Mouse (Mus musculus): Measurements from ENCODE around the gene Gm20696. TPM values are rescaled to one million over a fixed set of nuclear protein-coding genes. Genes with fewer than 3 reads are reported as not detected.

Gene Gm20696
- polyA plus RNA-seq, 1 experiment, result not detected

GRCm38 (mm10) chr6:99534211-99534745 lies 132.3 kb downstream of the Gm20696 start:
- H3K4me3 ChIP-seq (ENCODE audit: insufficient read depth, low read depth, low read length), result no peak overlapping the region
- H3K4me1 ChIP-seq (ENCODE audit: control insufficient read depth, insufficient read depth, insufficient read length, low read length), result peaks cover 4% of the 10 kb centered on the region; the same call in 1 of the 2 replicates

DNA sequence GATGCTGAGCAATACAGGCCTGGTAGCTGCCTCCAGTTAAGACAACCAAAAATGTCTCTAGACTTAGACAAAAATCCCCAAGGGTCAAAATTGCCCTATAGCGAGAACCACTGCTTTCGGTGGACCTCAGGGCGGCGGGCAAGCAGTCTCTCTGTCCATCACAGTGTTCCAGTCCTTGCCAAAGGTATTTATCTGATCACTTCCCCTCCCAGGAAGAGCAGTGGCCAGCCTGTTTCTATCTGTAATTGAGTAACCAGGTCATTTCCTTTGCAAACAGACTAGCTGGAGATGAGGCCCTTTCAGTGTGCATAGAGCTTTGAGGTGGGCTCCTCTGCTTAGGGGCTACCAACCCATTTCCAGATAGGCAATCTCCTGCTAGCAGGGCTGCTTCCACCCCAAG lies 134.1 kb downstream of the Gm20696 start:
- Histone ChIP-seq H3K4me1 (ENCODE audit: control insufficient read depth, insufficient read depth, insufficient read length, low read length) (peaks cover 4% of the 10 kb centered on the region; the same call in 1 of the 2 replicates), H3K27ac (replicated peaks; ENCODE audit: low read depth, low read length) (no peak overlapping the region), H3K4me3 (ENCODE audit: insufficient read depth, low read depth, low read length) (no peak overlapping the region)

More at GRCm38 (mm10) chr6:99534211-99534745, 132.3 kb downstream of the Gm20696 start:
- no peak overlapping the region for H3K27ac ChIP-seq (replicated peaks; ENCODE audit: low read depth, low read length)

DNA sequence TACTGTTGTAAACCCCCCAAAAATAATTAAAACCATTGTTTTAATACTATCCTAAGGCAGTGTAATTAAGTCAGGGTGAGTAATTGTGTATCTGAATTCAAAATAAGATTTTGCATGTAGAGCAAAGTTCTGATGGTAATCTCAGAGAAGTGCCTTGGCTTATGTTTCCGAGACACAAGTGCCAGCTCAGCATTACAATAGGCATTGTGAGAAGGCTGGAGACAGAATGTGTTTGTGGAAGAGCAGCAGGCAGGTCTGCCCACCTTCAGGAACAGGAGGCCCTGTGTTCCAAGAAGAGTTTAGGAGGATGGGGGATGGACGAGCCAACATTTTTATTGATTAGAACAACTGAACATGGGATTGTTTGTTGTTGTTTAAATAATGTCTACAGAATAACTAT lies 137.6 kb downstream of the Gm20696 start:
- Histone ChIP-seq H3K27ac (replicated peaks; ENCODE audit: low read depth, low read length) (no peak overlapping the region), H3K4me1 (ENCODE audit: control insufficient read depth, insufficient read depth, insufficient read length, low read length) (peaks cover 4% of the 10 kb centered on the region; the same call in 1 of the 2 replicates), H3K4me3 (ENCODE audit: insufficient read depth, low read depth, low read length) (no peak overlapping the region)

- Histone ChIP-seq H3K4me3 (ENCODE audit: insufficient read depth, low read depth, low read length) (no peak overlapping the region), H3K27ac (replicated peaks; ENCODE audit: low read depth, low read length) (no peak overlapping the region), H3K4me1 (ENCODE audit: control insufficient read depth, insufficient read depth, insufficient read length, low read length) (peaks cover 4% of the 10 kb centered on the region; the same call in 1 of the 2 replicates)
Measured at GRCm38 (mm10) chr6:99527457-99528105, 139.0 kb downstream of the Gm20696 start.

DNA sequence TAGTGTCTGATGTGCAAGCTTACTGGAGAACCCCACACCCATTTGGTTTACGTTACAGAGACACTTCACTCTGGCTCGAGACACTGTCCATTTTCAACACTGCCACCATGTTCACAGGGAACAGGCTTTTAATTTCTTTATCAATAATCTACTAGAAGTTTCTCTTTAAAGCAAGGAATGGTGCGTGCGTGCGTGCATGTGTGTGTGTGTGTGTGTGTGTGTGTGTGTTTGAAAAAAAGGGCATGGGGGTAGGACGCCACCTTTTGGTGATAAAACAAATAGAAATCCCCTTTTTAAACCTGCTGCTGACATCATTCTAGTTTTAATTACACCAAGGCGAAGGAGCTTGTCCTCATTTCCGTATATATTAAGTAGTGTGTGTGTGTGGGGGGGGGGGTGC lies 141.2 kb downstream of the Gm20696 start:
- Histone ChIP-seq H3K27ac (replicated peaks; ENCODE audit: low read depth, low read length) (no peak overlapping the region), H3K4me3 (ENCODE audit: insufficient read depth, low read depth, low read length) (no peak overlapping the region), H3K4me1 (ENCODE audit: control insufficient read depth, insufficient read depth, insufficient read length, low read length) (no peaks in the 10 kb centered on the region)

GRCm38 (mm10) chr6:99523679-99524370 lies 142.8 kb downstream of the Gm20696 start:
- Histone ChIP-seq H3K27ac (replicated peaks; ENCODE audit: low read depth, low read length) (peak overlapping the region; percentile 99), H3K4me3 (ENCODE audit: insufficient read depth, low read depth, low read length) (peak overlapping the region; percentile 75), H3K4me1 (ENCODE audit: control insufficient read depth, insufficient read depth, insufficient read length, low read length) (no peaks in the 10 kb centered on the region)

- no peaks in the 10 kb centered on the region for H3K4me1 ChIP-seq (ENCODE audit: control insufficient read depth, insufficient read depth, insufficient read length, low read length)
- peak overlapping the region; percentile 75 for H3K4me3 ChIP-seq (ENCODE audit: insufficient read depth, low read depth, low read length)
- H3K27ac ChIP-seq (replicated peaks; ENCODE audit: low read depth, low read length), result peak overlapping the region; percentile 99
Measured at GRCm38 (mm10) chr6:99523109-99523632, 143.4 kb downstream of the Gm20696 start.

- Histone ChIP-seq H3K4me1 (ENCODE audit: control insufficient read depth, insufficient read depth, insufficient read length, low read length) (no peaks in the 10 kb centered on the region), H3K27ac (replicated peaks; ENCODE audit: low read depth, low read length) (peak within 1 kb of the TSS; percentile 99)
Measured at GRCm38 (mm10) chr6:99522359-99523108, 144.1 kb downstream of the Gm20696 start, which contains the start of gene Foxp1. Gene Foxp1 (minus strand): TSS chr6:99522721.

GRCm38 (mm10) chr6:99521641-99522358 lies 144.8 kb downstream of the Gm20696 start:
- peak overlapping the region; percentile 75 for H3K4me3 ChIP-seq (ENCODE audit: insufficient read depth, low read depth, low read length)

More at GRCm38 (mm10) chr6:99522359-99523108, 144.1 kb downstream of the Gm20696 start, which contains the start of gene Foxp1:
- H3K4me3 ChIP-seq (ENCODE audit: insufficient read depth, low read depth, low read length), result peak within 1 kb of the TSS; percentile 75

DNA sequence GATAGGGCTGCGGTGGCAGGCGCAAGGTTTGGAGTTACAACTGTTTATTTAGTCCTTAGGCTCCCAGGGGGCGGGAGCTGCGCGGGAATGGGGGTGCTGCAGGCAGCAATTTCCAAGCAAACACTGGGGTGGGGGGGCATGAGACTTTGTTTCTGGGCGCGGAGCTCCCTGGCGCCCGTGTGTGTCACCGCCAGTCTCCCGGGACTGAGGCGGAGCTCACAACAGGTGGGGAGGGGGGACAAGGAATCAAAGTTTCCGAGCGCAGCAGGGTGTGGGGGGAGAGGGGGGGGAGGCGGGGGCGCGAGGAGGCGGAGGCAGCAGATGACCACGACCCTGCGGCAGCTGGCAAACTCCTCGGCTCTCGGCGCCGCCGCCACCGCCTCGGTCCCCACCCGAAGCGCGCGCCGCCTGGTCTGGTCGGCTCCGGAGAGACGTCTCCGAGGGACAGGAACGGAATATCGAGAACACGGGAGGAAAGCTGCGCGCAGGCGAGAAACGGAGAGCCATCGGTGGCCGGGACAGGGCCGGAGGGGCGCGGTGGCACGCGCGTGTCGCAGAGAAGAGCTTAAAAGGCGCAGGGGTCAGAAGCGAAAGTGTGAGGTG lies 145.5 kb downstream of the Gm20696 start:
- Histone ChIP-seq H3K4me1 (ENCODE audit: control insufficient read depth, insufficient read depth, insufficient read length, low read length) (no peaks in the 10 kb centered on the region), H3K4me3 (ENCODE audit: insufficient read depth, low read depth, low read length) (peak overlapping the region; percentile 75), H3K27ac (replicated peaks; ENCODE audit: low read depth, low read length) (peak overlapping the region; percentile 84)

More at GRCm38 (mm10) chr6:99521641-99522358, 144.8 kb downstream of the Gm20696 start:
- Histone ChIP-seq H3K4me1 (ENCODE audit: control insufficient read depth, insufficient read depth, insufficient read length, low read length) (no peaks in the 10 kb centered on the region), H3K27ac (replicated peaks; ENCODE audit: low read depth, low read length) (peak overlapping the region; percentile 84)

- peak overlapping the region; percentile 75 for H3K4me3 ChIP-seq (ENCODE audit: insufficient read depth, low read depth, low read length)
- H3K4me1 ChIP-seq (ENCODE audit: control insufficient read depth, insufficient read depth, insufficient read length, low read length), result no peaks in the 10 kb centered on the region
- H3K27ac ChIP-seq (replicated peaks; ENCODE audit: low read depth, low read length), result 0 out of 2 replicates have a peak overlapping the region, but pooled peaks have one; percentile 8
Measured at GRCm38 (mm10) chr6:99520676-99521037, 145.9 kb downstream of the Gm20696 start.

- Histone ChIP-seq H3K4me3 (ENCODE audit: insufficient read depth, low read depth, low read length) (peak overlapping the region; percentile 75), H3K4me1 (ENCODE audit: control insufficient read depth, insufficient read depth, insufficient read length, low read length) (no peaks in the 10 kb centered on the region), H3K27ac (replicated peaks; ENCODE audit: low read depth, low read length) (peak overlapping the region; percentile 12; the same call in 1 of the 2 replicates)
Measured at GRCm38 (mm10) chr6:99519806-99520675, 146.6 kb downstream of the Gm20696 start.

DNA sequence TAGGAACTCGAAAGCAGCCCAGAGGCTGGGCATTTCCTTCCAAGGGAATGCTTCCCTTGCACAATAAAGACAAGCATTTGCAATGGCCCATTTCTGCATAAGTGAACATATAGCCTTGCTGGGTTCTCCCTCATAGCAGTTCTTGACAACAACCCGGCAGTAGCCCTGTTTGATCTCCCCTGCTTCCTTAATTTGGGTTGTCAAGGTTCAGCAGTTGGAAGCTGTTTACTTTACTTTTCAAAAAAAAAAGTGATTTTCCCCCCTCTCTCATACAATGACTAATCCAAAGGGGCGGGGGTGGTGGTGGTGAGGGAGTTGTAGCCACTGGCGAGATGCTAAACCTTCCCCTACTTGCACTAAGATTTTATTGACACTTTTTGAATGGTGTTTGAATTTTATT lies 147.5 kb downstream of the Gm20696 start:
- no peak overlapping the region for H3K4me3 ChIP-seq (ENCODE audit: insufficient read depth, low read depth, low read length)
- H3K27ac ChIP-seq (replicated peaks; ENCODE audit: low read depth, low read length), result no peak overlapping the region
- no peaks in the 10 kb centered on the region for H3K4me1 ChIP-seq (ENCODE audit: control insufficient read depth, insufficient read depth, insufficient read length, low read length)

All from brown adipose tissue, adult 24 weeks (tissue).